Mouse (Mus musculus) induced T-regulatory cell, adult 2 months (primary cell): ENCODE data around the gene Il11ra2.
"Not testable (repeated sequence)": the region's sequence is repeated elsewhere in the genome, so short reads cannot be mapped to it uniquely, and the experiment has no call there.

Experiments
- DNase-seq: peaks from one replicate; pipeline ENCODE4 v3.0.0-alpha.2; 2012; ENCODE audit warnings: low read depth

Il11ra2 gene

DNA sequence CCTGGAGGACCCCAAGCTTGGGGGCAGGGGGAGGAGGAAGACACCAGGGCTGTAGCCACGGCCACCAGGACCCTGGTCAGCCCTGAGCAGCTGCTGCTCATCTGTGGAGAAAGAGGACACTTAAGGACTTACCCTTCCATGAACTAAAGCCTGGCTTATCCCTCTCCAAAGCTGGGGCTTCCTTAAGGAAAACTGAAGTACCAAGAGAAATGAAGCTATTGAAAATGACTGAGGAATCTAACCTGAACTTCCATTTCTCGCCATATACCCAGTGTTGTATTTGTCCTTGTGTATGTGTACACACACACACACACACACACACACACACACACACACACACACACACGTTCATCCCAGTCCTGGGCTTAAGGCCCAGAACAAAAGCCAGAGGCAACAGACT, at the start of gene Il11ra2:
Il11ra2 (minus strand) TSS at position 101 of the 400 bp plus-strand sequence.
- not testable (repeated sequence) for DNase-seq

- DNase-seq: not testable (repeated sequence)
These were observed 20.5 kb upstream of the Il11ra2 start for GRCm38 (mm10) chr4:42682183-42682524.

DNA sequence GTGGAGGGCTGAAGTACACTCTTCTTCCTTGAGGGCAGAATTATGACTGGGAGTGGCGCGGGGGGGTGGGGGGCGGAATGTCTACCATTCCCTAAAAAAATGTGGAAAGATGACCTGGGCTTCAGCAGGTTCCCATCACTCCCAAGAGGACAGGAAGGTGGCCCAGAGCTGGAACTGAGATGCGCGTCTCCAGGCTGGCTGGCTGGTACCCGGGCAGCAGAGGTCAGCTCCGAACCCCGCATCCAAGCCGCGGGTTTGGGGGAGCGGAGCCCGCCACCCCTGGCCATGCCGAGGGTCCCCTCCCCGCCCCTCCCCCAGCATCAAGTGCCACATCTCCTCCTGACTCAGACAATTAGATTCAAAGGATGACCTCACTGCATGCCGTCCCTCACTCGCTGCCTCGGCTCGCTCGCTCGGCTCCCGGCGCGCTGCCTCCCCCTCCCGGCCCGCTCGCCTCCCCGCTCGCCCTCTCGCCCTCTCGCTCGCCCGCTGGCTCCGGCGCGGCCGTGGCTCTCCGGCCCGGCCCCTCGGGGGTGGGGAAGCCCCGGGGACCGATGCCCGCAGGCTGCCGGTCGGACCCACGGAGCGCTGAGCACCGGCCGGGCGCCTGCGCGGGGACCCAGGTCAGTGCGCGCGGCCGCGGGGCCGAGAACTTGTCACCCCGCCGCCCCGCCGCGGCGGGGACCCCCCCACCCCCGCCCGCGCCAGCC, 19.9 kb upstream of the Il11ra2 start:
- not testable (repeated sequence) for DNase-seq

DNA sequence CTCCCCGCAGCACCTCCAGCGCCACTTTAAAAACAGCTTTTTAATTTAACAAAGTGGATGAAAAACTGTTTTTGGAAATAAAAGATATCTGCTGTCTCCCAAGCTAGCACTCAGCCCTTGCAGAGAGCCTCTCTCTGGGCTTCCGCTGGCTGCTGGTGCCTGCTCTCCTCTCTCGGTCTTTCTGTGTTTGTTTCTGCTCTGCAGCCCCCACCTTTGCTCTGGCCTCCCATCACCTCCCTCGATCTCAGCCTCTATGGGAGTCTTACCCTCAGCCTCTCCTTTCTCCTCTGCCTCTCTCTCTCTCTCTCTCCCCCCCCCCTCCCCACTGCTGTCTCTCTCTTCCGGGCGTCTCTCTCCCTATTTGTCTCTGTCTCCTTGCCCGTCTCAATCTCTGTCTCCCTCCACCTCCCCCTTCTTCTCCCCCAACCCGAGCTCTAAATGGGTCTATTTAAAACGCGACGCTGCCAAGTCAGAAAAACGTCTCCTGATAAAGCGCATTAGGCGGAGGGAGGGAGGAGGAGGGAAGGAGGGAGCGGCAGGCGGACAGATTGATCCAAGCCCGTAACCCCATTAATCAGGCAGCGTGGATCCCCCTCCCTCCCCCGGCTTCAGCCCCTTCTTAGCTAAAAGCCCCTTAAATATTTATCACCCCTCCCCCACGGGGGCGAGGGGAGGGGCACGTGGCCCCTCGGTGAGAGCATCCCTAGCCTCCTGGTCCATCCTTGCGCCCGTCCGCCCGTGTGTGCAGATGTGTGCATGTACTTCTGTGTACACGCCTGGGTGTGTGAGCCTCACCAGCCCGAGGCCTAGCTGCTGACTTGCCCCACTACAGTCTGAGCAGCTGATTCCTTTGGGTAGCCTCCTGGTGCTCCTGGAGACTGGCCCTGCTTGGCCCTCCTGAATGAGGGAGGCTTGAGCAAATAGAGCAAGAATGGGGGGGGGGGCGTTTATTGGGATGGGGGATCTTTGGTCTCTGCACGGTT, 19.0 kb upstream of the Il11ra2 start:
- DNase-seq: not testable (repeated sequence)

DNA sequence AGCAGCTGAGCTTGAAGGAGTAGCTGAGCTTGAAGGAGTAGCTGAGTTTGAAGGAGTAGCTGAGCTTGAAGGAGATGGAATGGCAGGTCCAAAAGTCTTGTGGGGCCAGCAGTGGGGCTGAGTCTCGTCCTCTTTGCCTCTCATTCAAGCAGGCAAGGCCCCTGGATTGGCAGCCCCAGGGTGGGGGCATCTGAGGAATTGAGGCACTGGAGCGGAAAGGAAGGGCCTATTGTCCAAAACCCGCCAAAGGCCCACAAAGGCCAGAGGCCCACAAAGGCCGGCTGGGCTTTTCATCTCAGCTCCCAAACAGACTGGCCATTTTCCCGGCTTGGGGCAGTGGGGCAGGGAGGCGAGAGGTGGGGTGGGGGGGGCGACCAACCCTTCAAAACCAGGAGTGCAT, 17.7 kb upstream of the Il11ra2 start:
- DNase-seq: not testable (repeated sequence)

- DNase-seq: not testable (repeated sequence)
These were observed 13.7 kb upstream of the Il11ra2 start for GRCm38 (mm10) chr4:42675415-42675814.

DNA sequence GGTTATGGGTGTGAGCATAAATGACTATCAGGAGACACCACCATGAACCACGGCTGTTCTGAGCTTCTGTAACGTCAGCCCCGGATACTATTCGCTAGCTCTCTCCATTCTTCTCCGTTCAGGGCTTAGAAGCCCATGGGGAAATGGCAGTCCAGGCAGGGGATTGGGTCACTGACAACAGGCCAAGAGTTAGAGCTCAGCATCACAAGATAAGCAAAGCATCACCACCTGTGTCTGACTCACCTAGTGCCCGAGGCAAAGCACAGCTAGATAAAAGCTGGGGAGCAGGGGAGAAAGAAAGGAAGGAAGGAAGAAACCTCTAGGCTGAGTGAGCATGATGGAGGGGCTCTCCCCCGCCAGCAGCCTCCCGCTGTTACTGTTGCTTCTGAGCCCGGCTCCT, 6.7 kb downstream of the Il11ra2 start, which contains the start of gene Ccl27b:
Ccl27b (plus strand) TSS at position 301 of the 400 bp plus-strand sequence.
- not testable (repeated sequence) for DNase-seq

DNA sequence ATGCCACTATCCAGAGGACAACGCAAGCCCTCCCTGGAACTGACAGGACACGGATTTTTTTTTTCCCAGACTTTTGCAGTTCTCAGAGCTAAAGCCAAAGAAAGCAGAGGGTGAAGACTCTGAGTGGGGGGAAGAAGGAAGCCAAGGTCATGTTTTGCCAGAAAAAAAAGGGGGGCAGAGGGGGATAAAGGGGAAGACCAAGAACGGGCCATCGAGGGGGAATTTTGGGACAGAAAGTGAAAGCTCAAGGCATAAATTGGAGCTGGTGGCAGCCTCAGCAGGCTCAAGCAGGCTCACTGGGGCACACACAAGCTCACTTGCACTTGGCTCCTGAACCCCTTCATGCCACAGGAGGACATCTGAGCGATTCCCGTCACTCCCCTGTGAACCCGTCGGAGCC, 32.3 kb downstream of the Il11ra2 start, which contains the start of gene Gm2564:
Gm2564 (plus strand) TSS at position 301 of the 400 bp plus-strand sequence.
- DNase-seq: not testable (repeated sequence)

DNA sequence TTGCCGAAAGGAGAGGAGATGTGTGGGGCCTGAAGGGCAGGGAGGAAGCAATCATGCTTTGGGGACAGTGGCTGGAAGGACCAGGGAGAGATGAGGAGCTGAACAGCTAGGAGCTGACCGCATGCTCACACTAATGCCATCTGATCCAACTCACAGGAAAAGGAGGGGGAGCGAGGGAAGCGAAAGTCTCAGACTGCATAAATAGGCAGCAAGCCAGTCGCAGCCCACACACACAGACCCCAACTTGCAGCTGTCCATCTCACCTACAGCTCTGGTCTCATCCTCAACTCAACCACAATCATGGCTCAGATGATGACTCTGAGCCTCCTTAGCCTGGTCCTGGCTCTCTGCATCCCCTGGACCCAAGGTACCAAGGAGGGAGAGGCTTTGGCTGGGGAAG, 49.8 kb downstream of the Il11ra2 start, which contains the start of gene Gm10591:
Gm10591 (plus strand) TSS at position 301 of the 400 bp plus-strand sequence.
- not testable (repeated sequence) for DNase-seq
